Mouse (Mus musculus): ENCODE data around the gene Nr1h2. TPM values are rescaled to one million over a fixed set of nuclear protein-coding genes. Genes with fewer than 3 reads are reported as not detected.
A peak's percentile ranks its signal among the peaks of the same experiment; 100 is the strongest.

Nr1h2 gene
- polyA plus RNA-seq (2015; fragmentation: Nextera tagmentation; extraction: Ambion mirVana), result 71.9 and 79.8 TPM in 2 replicates

- peak within 1 kb of the TSS; percentile 100 for H3K27ac ChIP-seq
- no peaks in the 10 kb centered on the region for H3K27me3 ChIP-seq
- peak within 1 kb of the TSS; percentile 67 for H3K9ac ChIP-seq
- peaks cover 10% of the 10 kb centered on the region for H3K4me1 ChIP-seq
- no peaks in the 10 kb centered on the region for H3K9me3 ChIP-seq
- ATAC-seq (ENCODE audit: insufficient number of reproducible peaks, low FRiP score, low TSS enrichment, low read depth), result peak; percentile 77
- WGBS, result under 1% methylated on average over 22 of the region's 22 CpGs
- H3K4me3 ChIP-seq, result peak within 1 kb of the TSS; percentile 97
- H3K36me3 ChIP-seq, result peaks cover 30% of the 10 kb centered on the region
- peak within 1 kb of the TSS; percentile 81 for H3K4me2 ChIP-seq
Observed at GRCm38 (mm10) chr7:44553826-44554225, at the start of gene Nr1h2. Nr1h2 (minus strand) TSS chr7:44553951.

GRCm38 (mm10) chr7:44603186-44603855 lies 49.6 kb upstream of the Nr1h2 start:
- WGBS, result 3% methylated on average over 20 of the region's 20 CpGs
- H3K9me3 ChIP-seq, result no peaks in the 10 kb centered on the region
- no peaks in the 10 kb centered on the region for H3K36me3 ChIP-seq
- peaks cover 84% of the 10 kb centered on the region for H3K27me3 ChIP-seq
- H3K4me2 ChIP-seq, result peak overlapping the region; percentile 56
- H3K4me1 ChIP-seq, result peaks cover 16% of the 10 kb centered on the region
- ATAC-seq (ENCODE audit: insufficient number of reproducible peaks, low FRiP score, low TSS enrichment, low read depth), result no peak
- H3K27ac ChIP-seq, result no peak overlapping the region
- H3K4me3 ChIP-seq, result peak overlapping the region; percentile 29
- H3K9ac ChIP-seq, result no peak overlapping the region

- Histone ChIP-seq H3K36me3 (no peaks in the 10 kb centered on the region), H3K9me3 (no peaks in the 10 kb centered on the region), H3K4me2 (no peak overlapping the region), H3K27me3 (peaks cover 76% of the 10 kb centered on the region), H3K4me1 (peaks cover 16% of the 10 kb centered on the region), H3K27ac (no peak overlapping the region), H3K9ac (no peak overlapping the region), H3K4me3 (no peak overlapping the region)
- no peak for ATAC-seq (ENCODE audit: insufficient number of reproducible peaks, low FRiP score, low TSS enrichment, low read depth)
- 13% methylated on average over 11 of the region's 11 CpGs for WGBS
Observed at GRCm38 (mm10) chr7:44602443-44602842, 48.7 kb upstream of the Nr1h2 start.

DNA sequence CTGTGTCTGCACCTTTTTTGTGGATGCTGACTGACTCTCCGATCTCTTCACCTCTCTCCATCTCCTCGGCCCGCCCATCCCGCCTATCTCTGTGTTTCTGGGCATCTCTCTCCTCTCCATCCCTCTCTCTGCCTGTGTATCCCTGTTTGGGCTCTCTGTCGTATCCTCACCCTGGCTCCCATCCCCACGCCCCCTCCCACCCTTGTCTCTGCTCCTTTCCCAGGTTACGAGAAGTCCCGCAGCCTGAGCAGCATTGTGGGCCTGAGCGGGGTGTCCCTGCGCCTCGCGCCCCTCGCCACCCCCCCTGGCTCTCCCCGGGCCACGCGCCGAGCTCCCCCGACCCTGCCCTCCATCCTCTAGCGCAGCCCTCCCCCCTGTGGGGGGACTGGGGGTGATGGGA lies 47.9 kb upstream of the Nr1h2 start:
- Histone ChIP-seq H3K9ac (no peak overlapping the region), H3K9me3 (no peaks in the 10 kb centered on the region), H3K4me2 (no peak overlapping the region), H3K4me3 (no peak overlapping the region), H3K27me3 (peaks cover 68% of the 10 kb centered on the region), H3K27ac (no peak overlapping the region), H3K4me1 (peaks cover 16% of the 10 kb centered on the region), H3K36me3 (no peaks in the 10 kb centered on the region)
- WGBS, result 15% methylated on average over 19 of the region's 19 CpGs
- ATAC-seq (ENCODE audit: insufficient number of reproducible peaks, low FRiP score, low TSS enrichment, low read depth), result no peak

- ATAC-seq (ENCODE audit: insufficient number of reproducible peaks, low FRiP score, low TSS enrichment, low read depth), result no peak
- no peaks in the 10 kb centered on the region for H3K9me3 ChIP-seq
- H3K36me3 ChIP-seq, result no peaks in the 10 kb centered on the region
- 77% methylated on average over 10 of the region's 10 CpGs for WGBS
- H3K27me3 ChIP-seq, result peaks cover 60% of the 10 kb centered on the region
- no peak overlapping the region for H3K4me3 ChIP-seq
- H3K4me1 ChIP-seq, result peaks cover 16% of the 10 kb centered on the region
- H3K27ac ChIP-seq, result no peak overlapping the region
- H3K4me2 ChIP-seq, result no peak overlapping the region
- H3K9ac ChIP-seq, result no peak overlapping the region
Observed at GRCm38 (mm10) chr7:44600691-44601262, 47.0 kb upstream of the Nr1h2 start.

DNA sequence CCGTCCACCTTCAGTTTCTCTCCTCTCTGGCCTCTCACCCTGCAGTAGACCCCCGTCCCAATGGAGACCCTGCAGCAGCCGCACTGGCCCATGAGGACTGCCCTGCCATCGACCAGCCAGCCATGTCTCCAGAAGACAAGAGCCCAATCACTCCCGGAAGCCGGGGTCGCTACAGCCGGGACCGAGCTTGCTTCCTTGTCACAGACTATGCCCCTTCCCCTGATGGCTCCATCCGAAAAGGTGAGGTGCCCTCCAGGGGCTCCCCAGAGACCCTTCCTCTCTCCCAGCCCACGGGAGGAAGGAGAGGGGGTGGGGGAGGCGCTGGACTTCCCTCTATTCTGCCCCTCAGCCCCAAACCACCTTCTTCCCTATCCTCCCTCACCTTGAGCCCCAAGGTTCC lies 44.6 kb upstream of the Nr1h2 start:
- no peak overlapping the region for H3K27ac ChIP-seq
- ATAC-seq (ENCODE audit: insufficient number of reproducible peaks, low FRiP score, low TSS enrichment, low read depth), result no peak
- H3K4me3 ChIP-seq, result no peak overlapping the region
- H3K9me3 ChIP-seq, result no peaks in the 10 kb centered on the region
- H3K4me2 ChIP-seq, result no peak overlapping the region
- H3K4me1 ChIP-seq, result peaks cover 10% of the 10 kb centered on the region; the same call in 1 of the 2 replicates
- 85% methylated on average over 11 of the region's 12 CpGs for WGBS
- H3K9ac ChIP-seq, result no peak overlapping the region
- H3K36me3 ChIP-seq, result no peaks in the 10 kb centered on the region
- H3K27me3 ChIP-seq, result peaks cover 44% of the 10 kb centered on the region

- Histone ChIP-seq H3K36me3 (no peaks in the 10 kb centered on the region), H3K9ac (no peak overlapping the region), H3K27ac (no peak overlapping the region), H3K4me1 (peaks cover 12% of the 10 kb centered on the region; the same call in 1 of the 2 replicates), H3K4me2 (no peak overlapping the region), H3K27me3 (peaks cover 44% of the 10 kb centered on the region), H3K9me3 (no peaks in the 10 kb centered on the region), H3K4me3 (no peak overlapping the region)
- WGBS, result 85% methylated on average over 4 of the region's 4 CpGs
- ATAC-seq (ENCODE audit: insufficient number of reproducible peaks, low FRiP score, low TSS enrichment, low read depth), result no peak
Observed at GRCm38 (mm10) chr7:44597666-44598065, 43.9 kb upstream of the Nr1h2 start.

DNA sequence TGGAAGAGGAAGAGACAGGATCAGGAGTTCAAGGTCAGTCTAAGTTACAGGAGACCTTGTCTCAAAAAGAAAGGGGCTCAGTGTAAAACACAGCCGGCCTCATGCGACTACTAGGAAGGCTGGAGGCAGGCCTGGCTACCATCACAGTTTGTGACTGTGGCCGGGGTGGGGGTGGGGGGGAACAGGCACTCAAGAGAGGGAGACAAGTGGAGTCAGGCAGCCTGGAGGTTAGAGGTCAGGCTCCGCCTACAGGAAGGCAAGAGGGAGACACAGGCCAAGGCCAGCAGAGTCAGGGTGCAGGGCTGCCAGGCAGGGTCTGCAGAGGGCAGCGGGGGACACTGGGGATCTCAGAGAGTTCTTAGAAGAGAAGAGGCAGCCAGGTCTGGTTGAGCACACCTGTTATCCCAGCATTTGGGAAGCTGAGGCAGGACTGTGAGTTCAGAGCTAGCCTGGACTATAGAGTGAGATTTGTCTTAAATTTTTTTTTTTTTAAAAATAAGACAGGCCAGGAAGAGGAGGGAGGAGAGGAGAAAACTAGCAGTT lies 43.3 kb upstream of the Nr1h2 start:
- no peak overlapping the region for H3K27ac ChIP-seq
- H3K9me3 ChIP-seq, result no peaks in the 10 kb centered on the region
- H3K36me3 ChIP-seq, result no peaks in the 10 kb centered on the region
- ATAC-seq (ENCODE audit: insufficient number of reproducible peaks, low FRiP score, low TSS enrichment, low read depth), result no peak
- peaks cover 44% of the 10 kb centered on the region for H3K27me3 ChIP-seq
- H3K4me2 ChIP-seq, result no peak overlapping the region
- H3K9ac ChIP-seq, result no peak overlapping the region
- no peak overlapping the region for H3K4me3 ChIP-seq
- peaks cover 12% of the 10 kb centered on the region; the same call in 1 of the 2 replicates for H3K4me1 ChIP-seq
- 44% methylated on average over 5 of the region's 5 CpGs for WGBS

DNA sequence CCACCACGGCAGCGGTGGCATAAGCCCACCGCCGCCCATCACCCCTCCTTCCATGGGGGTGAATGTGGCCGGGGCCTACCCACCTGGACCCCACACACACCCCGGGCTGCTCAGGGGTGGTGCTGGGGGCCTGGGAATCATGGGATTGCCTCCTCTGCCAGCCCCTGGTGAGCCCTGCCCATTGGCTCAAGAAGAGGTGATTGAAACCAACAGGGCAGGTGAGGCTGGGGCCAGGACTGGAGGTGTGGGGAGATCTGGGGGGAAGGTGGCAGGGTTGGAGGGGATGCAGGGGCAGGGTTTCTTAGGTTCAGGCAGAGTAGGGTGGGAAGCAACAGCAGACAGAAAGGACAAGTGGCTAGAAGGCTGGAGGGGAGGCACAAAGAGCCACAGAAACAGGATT lies 42.3 kb upstream of the Nr1h2 start:
- no peak overlapping the region for H3K4me2 ChIP-seq
- no peak overlapping the region for H3K4me3 ChIP-seq
- H3K27ac ChIP-seq, result no peak overlapping the region
- ATAC-seq (ENCODE audit: insufficient number of reproducible peaks, low FRiP score, low TSS enrichment, low read depth), result no peak
- no peak overlapping the region for H3K9ac ChIP-seq
- no peaks in the 10 kb centered on the region for H3K9me3 ChIP-seq
- peaks cover 20% of the 10 kb centered on the region for H3K4me1 ChIP-seq
- WGBS, result 87% methylated on average over 6 of the region's 6 CpGs
- H3K27me3 ChIP-seq, result peaks cover 44% of the 10 kb centered on the region
- no peaks in the 10 kb centered on the region for H3K36me3 ChIP-seq

GRCm38 (mm10) chr7:44595131-44595561 lies 41.4 kb upstream of the Nr1h2 start:
- Histone ChIP-seq H3K36me3 (no peaks in the 10 kb centered on the region), H3K9me3 (no peaks in the 10 kb centered on the region), H3K9ac (no peak overlapping the region), H3K27me3 (peaks cover 46% of the 10 kb centered on the region), H3K4me3 (no peak overlapping the region), H3K4me1 (peaks cover 29% of the 10 kb centered on the region), H3K4me2 (no peak overlapping the region), H3K27ac (no peak overlapping the region)
- ATAC-seq (ENCODE audit: insufficient number of reproducible peaks, low FRiP score, low TSS enrichment, low read depth), result no peak
- 93% methylated on average over 20 of the region's 20 CpGs for WGBS

GRCm38 (mm10) chr7:44594291-44594690 lies 40.5 kb upstream of the Nr1h2 start:
- Histone ChIP-seq H3K9ac (no peak overlapping the region), H3K36me3 (no peaks in the 10 kb centered on the region), H3K4me3 (no peak overlapping the region), H3K9me3 (no peaks in the 10 kb centered on the region), H3K4me1 (peaks cover 36% of the 10 kb centered on the region), H3K4me2 (no peak overlapping the region), H3K27me3 (peaks cover 48% of the 10 kb centered on the region), H3K27ac (no peak overlapping the region)
- ATAC-seq (ENCODE audit: insufficient number of reproducible peaks, low FRiP score, low TSS enrichment, low read depth), result no peak
- 63% methylated on average over 6 of the region's 6 CpGs for WGBS

DNA sequence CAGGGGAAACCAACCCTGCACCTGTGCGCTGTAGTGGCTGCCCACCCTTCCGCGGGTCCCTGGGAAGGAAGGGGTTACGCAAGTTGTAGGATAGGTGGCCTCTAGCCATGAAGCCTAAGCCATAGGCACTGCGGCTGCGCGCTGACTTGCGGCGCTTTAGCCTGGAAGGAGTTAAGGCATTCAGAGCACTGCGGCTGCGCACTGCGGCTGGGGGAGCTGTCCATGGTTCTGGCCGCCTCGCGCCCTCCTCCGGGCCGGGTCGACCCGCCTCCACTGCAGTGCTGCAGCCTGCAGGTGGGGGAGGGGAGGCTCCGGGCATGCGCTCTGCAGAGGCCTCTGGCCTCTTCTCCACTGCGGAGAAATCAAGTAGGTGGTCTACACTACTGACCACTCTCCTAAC lies 40.0 kb upstream of the Nr1h2 start:
- Histone ChIP-seq H3K4me2 (peak overlapping the region; percentile 19; the same call in 1 of the 2 replicates), H3K4me1 (peaks cover 41% of the 10 kb centered on the region), H3K27ac (no peak overlapping the region), H3K36me3 (no peaks in the 10 kb centered on the region), H3K27me3 (peaks cover 53% of the 10 kb centered on the region), H3K9ac (no peak overlapping the region), H3K4me3 (no peak overlapping the region), H3K9me3 (no peaks in the 10 kb centered on the region)
- 1% methylated on average over 22 of the region's 22 CpGs for WGBS
- no peak for ATAC-seq (ENCODE audit: insufficient number of reproducible peaks, low FRiP score, low TSS enrichment, low read depth)

All from limb, embryonic 15.5 days (tissue).